Mouse (Mus musculus): ENCODE measurements around the gene Hbs1l.

DNA sequence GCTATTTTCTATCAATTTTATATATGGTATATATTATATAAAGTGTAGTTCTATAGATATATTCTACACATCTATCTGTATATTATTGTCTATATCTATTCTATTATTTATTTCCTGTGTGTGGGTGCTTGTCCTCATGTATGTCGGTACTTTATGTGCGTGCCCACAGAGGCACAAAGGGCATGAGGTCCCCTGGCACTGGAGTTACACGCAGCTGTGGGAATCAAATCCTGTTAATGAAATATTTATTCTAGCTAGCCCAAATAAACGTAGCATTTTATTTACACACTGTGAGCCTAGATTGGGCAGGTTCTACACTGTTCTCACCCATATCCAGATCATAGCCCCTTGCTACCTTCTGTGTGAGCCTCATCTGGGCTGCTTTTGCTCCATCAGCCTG is 63.3 kb downstream of the Hbs1l start:
- TF ChIP-seq CTCF (IDR thresholded peaks at IDR 0.05; ENCODE audit: control insufficient read depth, insufficient read depth, low read length) (no peak), POLR2A (IDR thresholded peaks at IDR 0.05; ENCODE audit: borderline replicate concordance, control insufficient read depth, low read depth, low read length) (no peak)

All from bone marrow, adult 2 months (tissue).